Mouse (Mus musculus) hindbrain, embryonic 14.5 days (tissue): ENCODE results near the gene Trpv1. TPM values are rescaled to one million over a fixed set of nuclear protein-coding genes. Genes with fewer than 3 reads are reported as not detected.

ENCODE experiments used
- ATAC-seq: fragments of 200-750 bp; cut with Nextera tagmentation; 2 replicates; pipeline ENCODE4 v1.8.0; 2017; ENCODE audit warnings: moderate number of reproducible peaks, mild to moderate bottlenecking, moderate TSS enrichment, moderate library complexity; ENCODE audit not compliant: low FRiP score
- DNase-seq: peaks from one replicate; pipeline ENCODE4 v3.0.0-alpha.2; 2015; ENCODE audit warnings: low spot score
- H3K27ac ChIP-seq: fragments of 300-500 bp; sonication (generic); 2 replicates; pipeline ENCODE4 v1.5.1; 2014; ENCODE audit warnings: mild to moderate bottlenecking, moderate library complexity
- H3K27me3 ChIP-seq: fragments of 300-500 bp; sonication (generic); 2 replicates; pipeline ENCODE4 v1.6.1; 2014; ENCODE audit warnings: mild to moderate bottlenecking, low read length, mixed read lengths; ENCODE audit not compliant: control insufficient read depth, insufficient read depth
- H3K36me3 ChIP-seq: fragments of 300-500 bp; sonication (generic); replicated peaks from 2 replicates; pipeline ENCODE4 v1.6.1; 2014; ENCODE audit not compliant: control insufficient read depth, insufficient read depth
- H3K4me1 ChIP-seq: fragments of 300-500 bp; sonication (generic); replicated peaks from 2 replicates; pipeline ENCODE4 v1.6.1; 2014; ENCODE audit warnings: antibody characterized with exemption, low read length, mixed read lengths; ENCODE audit not compliant: control insufficient read depth, insufficient read depth
- H3K4me2 ChIP-seq: fragments of 300-500 bp; sonication (generic); replicated peaks from 2 replicates; pipeline ENCODE4 v1.6.1; 2014; ENCODE audit warnings: mild to moderate bottlenecking, moderate library complexity
- H3K4me3 ChIP-seq: fragments of 300-500 bp; sonication (generic); replicated peaks from 2 replicates; pipeline ENCODE4 v1.5.1; 2014; ENCODE audit warnings: mild to moderate bottlenecking, low read length
- H3K9ac ChIP-seq: fragments of 300-500 bp; sonication (generic); 2 replicates; pipeline ENCODE4 v1.6.1; 2014
- H3K9me3 ChIP-seq: fragments of 300-500 bp; sonication (generic); 2 replicates; pipeline ENCODE4 v1.6.1; 2016; ENCODE audit warnings: low read length; ENCODE audit not compliant: control insufficient read depth
- WGBS: fragments of 180-500 bp; shearing (Covaris S2); extraction: QIAGEN DNeasy Blood & Tissue Kit; methylation state at CpG from one replicate; pipeline ENCODE4 v1.1.7; 2014; 5-methylcytosine and 5-hydroxymethylcytosine counted together
- polyA plus RNA-seq: library from polyadenylated mRNA; unstranded; fragments of >200 nt; fragmentation: Nextera tagmentation; extraction: Ambion mirVana; gene quantifications from 2 replicates; pipeline ENCODE4 v1.2.1, GENCODE M21; 2014

Gene Trpv1
- polyA plus RNA-seq, 1 experiment from 2014 or later = 0.16 TPM

GRCm38 (mm10) chr11:73289621-73290020 lies 55.5 kb downstream of the Trpv1 start:
- Histone ChIP-seq H3K27ac (no peak overlapping the region), H3K36me3 (no peaks in the 10 kb centered on the region), H3K4me2 (no peak overlapping the region), H3K4me1 (no peaks in the 10 kb centered on the region), H3K4me3 (no peak overlapping the region), H3K27me3 (no peaks in the 10 kb centered on the region), H3K9me3 (no peaks in the 10 kb centered on the region), H3K9ac (no peak overlapping the region)
- ATAC-seq (no peak), DNase-seq (no peak)
- 100% methylated on average over 1 of the region's 1 CpGs for WGBS

DNA sequence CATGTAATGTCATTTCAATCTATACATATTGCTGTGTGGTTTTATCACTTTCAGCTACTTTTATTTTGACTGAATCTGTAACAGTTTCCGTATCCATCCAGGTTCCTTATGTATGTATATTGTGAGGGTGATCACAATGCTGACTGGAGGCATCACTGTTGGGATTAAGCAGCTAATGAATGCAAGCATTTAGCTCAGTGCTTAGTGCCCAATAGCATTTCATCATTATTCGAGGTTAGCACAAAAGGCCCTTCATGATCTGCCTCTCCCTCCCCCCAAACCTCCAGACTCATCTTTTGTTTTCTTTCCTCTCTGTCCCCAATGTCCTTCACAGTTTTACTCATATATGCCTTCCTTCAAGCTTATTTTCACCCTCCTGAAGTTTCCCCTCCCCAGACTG lies 69.0 kb downstream of the Trpv1 start:
- no peak for ATAC-seq
- no peak for DNase-seq
- Histone ChIP-seq H3K36me3 (no peaks in the 10 kb centered on the region), H3K27ac (no peak overlapping the region), H3K9ac (no peak overlapping the region), H3K9me3 (no peaks in the 10 kb centered on the region), H3K27me3 (no peaks in the 10 kb centered on the region), H3K4me2 (no peak overlapping the region), H3K4me1 (no peaks in the 10 kb centered on the region), H3K4me3 (no peak overlapping the region)
- 33% methylated on average over 2 of the region's 2 CpGs for WGBS

Other genes starting within 250 kb of the Trpv1 start
- 0.46 and 0.48 TPM in 2 replicates for gene P2rx1, start 235.2 kb upstream of the Trpv1 start, polyA plus RNA-seq
- 13.9 and 18.1 TPM in 2 replicates for gene Camkk1, start 215.3 kb upstream of the Trpv1 start, polyA plus RNA-seq
- 8.5 and 9.3 TPM in 2 replicates for gene Ncbp3, start 186.5 kb upstream of the Trpv1 start, polyA plus RNA-seq
- gene Itgae, start 143.7 kb upstream of the Trpv1 start, polyA plus RNA-seq = 0.25 and 0.32 TPM in 2 replicates
- 2.4 and 3.2 TPM in 2 replicates for gene Haspin, start 96.0 kb upstream of the Trpv1 start, polyA plus RNA-seq
- 0.33 and 1.0 TPM in 2 replicates for gene P2rx5, start 73.9 kb upstream of the Trpv1 start, polyA plus RNA-seq
- 148 and 152 TPM in 2 replicates for gene Emc6, start 57.3 kb upstream of the Trpv1 start, polyA plus RNA-seq
- gene Tax1bp3, start 57.2 kb upstream of the Trpv1 start, polyA plus RNA-seq = 121 and 132 TPM in 2 replicates
- 17.6 and 17.7 TPM in 2 replicates for gene Ctns, start 35.2 kb upstream of the Trpv1 start, polyA plus RNA-seq
- gene Shpk, start 34.8 kb upstream of the Trpv1 start, polyA plus RNA-seq = 1.6 and 2.5 TPM in 2 replicates
- gene Trpv3, start 33.1 kb downstream of the Trpv1 start, polyA plus RNA-seq = 0.27 and 0.32 TPM in 2 replicates
- gene Aspa, start 95.3 kb downstream of the Trpv1 start, polyA plus RNA-seq = 2.5 and 2.8 TPM in 2 replicates
- not detected in 2 replicates for gene Gm49340, start 95.4 kb downstream of the Trpv1 start, polyA plus RNA-seq
- gene Spata22, start 95.4 kb downstream of the Trpv1 start, polyA plus RNA-seq = not detected in 2 replicates
- gene Olfr20, start 116.5 kb downstream of the Trpv1 start, polyA plus RNA-seq = not detected in 2 replicates
- gene Olfr376, start 137.0 kb downstream of the Trpv1 start, polyA plus RNA-seq = not detected in 2 replicates
- gene Olfr1, start 165.3 kb downstream of the Trpv1 start, polyA plus RNA-seq = not detected in 2 replicates
- gene Olfr378, start 194.2 kb downstream of the Trpv1 start, polyA plus RNA-seq = not detected in 2 replicates
- gene Olfr380, start 223.2 kb downstream of the Trpv1 start, polyA plus RNA-seq = not detected in 2 replicates